Comparison of ENCODE assay signal across 8 mouse cellular contexts in genomic region chr3:95517493-95517898, GRCm38 (mm10). TPM values are rescaled to one million over a fixed set of nuclear protein-coding genes. Genes with fewer than 3 reads are reported as not detected.
DNase-seq lines count a peak whose midpoint lies in the region; ATAC-seq and TF ChIP-seq lines count a peak whose summit lies in the region.

No protein-coding gene starts in this region.

- no peaks in the 10 kb centered on the region for H3K27me3 ChIP-seq in hindbrain, postnatal 0 days (ENCODE audit: insufficient read depth, low read length)

- H3K4me1 ChIP-seq in hindbrain, postnatal 0 days (ENCODE audit: insufficient read depth, low read length), result no peaks in the 10 kb centered on the region

- no peak overlapping the region for H3K9ac ChIP-seq in hindbrain, postnatal 0 days (replicated peaks; ENCODE audit: low read length)

- no peak; the same call in 1 of the 2 replicates for ATAC-seq in cerebellum, adult (ENCODE audit: insufficient number of reproducible peaks, low FRiP score, low TSS enrichment)
- peak; percentile 91 for ATAC-seq in hindbrain, postnatal 0 days
- ATAC-seq in megakaryocyte-erythroid progenitor cell, adult 5-6 weeks (replicated peaks; ENCODE audit: low FRiP score, low TSS enrichment, poor library complexity, severe bottlenecking), result peak; percentile 56

- peak; percentile 59 for DNase-seq in cerebellum, adult 11 months
- DNase-seq in cerebellum, postnatal 36 days, result peak; percentile 72 to 77
- peak; percentile 37 to 69 for DNase-seq in frontal cortex, postnatal 14 days (ENCODE audit: low spot score in 2 of 2)
- peak; percentile 86 for DNase-seq in hindbrain, postnatal 0 days (ENCODE audit: low spot score)
- DNase-seq in left cerebral cortex, adult 8-10 months (ENCODE audit: low spot score in 2 of 2), result peak; percentile 33 to 62
- DNase-seq in right cerebral cortex, postnatal 25 days, result peak; percentile 62

- no peaks in the 10 kb centered on the region for H3K9me3 ChIP-seq in hindbrain, postnatal 0 days (ENCODE audit: low read length)

- TF ChIP-seq CTCF in hindbrain, postnatal 0 days (IDR thresholded peaks at IDR 0.05; ENCODE audit: low read depth), result peak; percentile 93

- H3K36me3 ChIP-seq in hindbrain, postnatal 0 days (ENCODE audit: insufficient read depth, low read length), result no peaks in the 10 kb centered on the region

- 19% methylated on average over 10 of the region's 10 CpGs for WGBS in hindbrain, postnatal 0 days

- H3K27ac ChIP-seq in hindbrain, postnatal 0 days, result no peak overlapping the region

- no peak overlapping the region for H3K4me3 ChIP-seq in hindbrain, postnatal 0 days (ENCODE audit: low read length)

- H3K4me2 ChIP-seq in hindbrain, postnatal 0 days (ENCODE audit: low read depth, low read length), result no peak overlapping the region

RNA-seq across cellular contexts. Expression of gene Ctss, which starts 9.1 kb away (rescaled TPM):
- 9.8 and 11.5 TPM in 2 replicates for total RNA-seq in hindbrain, postnatal 0 days (2014; rRNA removed)
- 26.1 and 26.6 TPM in 2 replicates for polyA plus RNA-seq in hindbrain, postnatal 0 days (2015; fragmentation: Nextera tagmentation; extraction: Ambion mirVana)
- total RNA-seq in left cerebral cortex, adult 8-10 months (2022), result 100 to 1,000 TPM in 2 of 4 experiments, 10 to 100 TPM in 2; 59.3 to 341 (median 163) TPM
- 0.28 TPM in 1 of 2 replicates, not detected in the other for total RNA-seq in megakaryocyte-erythroid progenitor cell, adult 5-6 weeks (2014; fragmentation: Nextera tagmentation)
- total RNA-seq in megakaryocyte-erythroid progenitor cell, adult 5-6 weeks (2017), result 3.4 and 11.4 TPM in 2 replicates

RNA-seq across cellular contexts. Expression of gene Ctsk, which starts 18.4 kb away (rescaled TPM):
- 4.9 and 6.7 TPM in 2 replicates for total RNA-seq in hindbrain, postnatal 0 days (2014; rRNA removed)
- 11.6 TPM in 2 replicates for polyA plus RNA-seq in hindbrain, postnatal 0 days (2015; fragmentation: Nextera tagmentation; extraction: Ambion mirVana)
- 1 to 10 TPM; 4.4 to 5.2 (median 5.0) TPM for total RNA-seq in left cerebral cortex, adult 8-10 months (2022)
- total RNA-seq in megakaryocyte-erythroid progenitor cell, adult 5-6 weeks (2014; fragmentation: Nextera tagmentation), result not detected in 2 replicates
- not detected in 2 replicates for total RNA-seq in megakaryocyte-erythroid progenitor cell, adult 5-6 weeks (2017)

RNA-seq across cellular contexts. Expression of gene Hormad1, which starts 42.0 kb away (rescaled TPM):
- total RNA-seq in hindbrain, postnatal 0 days (2014; rRNA removed), result not detected in 2 replicates
- polyA plus RNA-seq in hindbrain, postnatal 0 days (2015; fragmentation: Nextera tagmentation; extraction: Ambion mirVana), result not detected in 2 replicates
- total RNA-seq in left cerebral cortex, adult 8-10 months (2022), result not detected
- not detected in 2 replicates for total RNA-seq in megakaryocyte-erythroid progenitor cell, adult 5-6 weeks (2014; fragmentation: Nextera tagmentation)
- not detected in 2 replicates for total RNA-seq in megakaryocyte-erythroid progenitor cell, adult 5-6 weeks (2017)
